Comparison of ENCODE assay signal across 12 mouse cellular contexts in genomic region chr17:87352898-87353225, GRCm38 (mm10).
DNase-seq lines count a peak whose midpoint lies in the region; ATAC-seq lines count a peak whose summit lies in the region.
"Had no signal": no experiment of that assay in that cellular context is flagged by ENCODE, and none has a peak within 500 bp of the region (broad histone marks: within the 10 kb centered on the region; RNA-seq: fewer than 3 reads in every experiment).

No protein-coding gene starts in this region.

- no peaks in the 10 kb centered on the region for H3K36me3 ChIP-seq in hindbrain, embryonic 10.5 days
- no peaks in the 10 kb centered on the region for H3K36me3 ChIP-seq in hindbrain, embryonic 12.5 days
- H3K36me3 ChIP-seq in neural tube, embryonic 15.5 days: no peaks in the 10 kb centered on the region
- H3K36me3 ChIP-seq: stomach, embryonic 15.5 days had no signal

- H3K27me3 ChIP-seq in hindbrain, embryonic 10.5 days (ENCODE audit: insufficient read depth, poor library complexity, severe bottlenecking): no peaks in the 10 kb centered on the region
- H3K27me3 ChIP-seq in hindbrain, embryonic 12.5 days: no peaks in the 10 kb centered on the region
- no peaks in the 10 kb centered on the region for H3K27me3 ChIP-seq in neural tube, embryonic 15.5 days (replicated peaks)
- H3K27me3 ChIP-seq: stomach, embryonic 15.5 days had no signal

- no peak overlapping the region for H3K9ac ChIP-seq in hindbrain, embryonic 12.5 days
- H3K9ac ChIP-seq in neural tube, embryonic 15.5 days (replicated peaks): no peak overlapping the region
- H3K9ac ChIP-seq: liver, embryonic 14.5 days; stomach, embryonic 15.5 days had no signal

- peak overlapping the region; percentile 77 for H3K27ac ChIP-seq in hindbrain, embryonic 10.5 days
- H3K27ac ChIP-seq in hindbrain, embryonic 12.5 days: no peak overlapping the region
- H3K27ac ChIP-seq in neural tube, embryonic 15.5 days (replicated peaks): no peak overlapping the region
- H3K27ac ChIP-seq: liver, embryonic 14.5 days; stomach, embryonic 15.5 days had no signal

- ATAC-seq in hindbrain, embryonic 12.5 days (ENCODE audit: low FRiP score): no peak
- no peak for ATAC-seq in neural tube, embryonic 15.5 days (ENCODE audit: low FRiP score)

- WGBS in hindbrain, embryonic 10.5 days: 9% methylated on average over 1 of the region's 1 CpGs
- 36% methylated on average over 1 of the region's 1 CpGs for WGBS in hindbrain, embryonic 12.5 days
- WGBS in neural tube, embryonic 15.5 days: 22% methylated on average over 1 of the region's 1 CpGs

- no peaks in the 10 kb centered on the region for H3K9me3 ChIP-seq in hindbrain, embryonic 10.5 days
- H3K9me3 ChIP-seq in hindbrain, embryonic 12.5 days (replicated peaks): no peaks in the 10 kb centered on the region
- no peaks in the 10 kb centered on the region for H3K9me3 ChIP-seq in neural tube, embryonic 15.5 days (replicated peaks)
- H3K9me3 ChIP-seq: stomach, embryonic 15.5 days had no signal

- DNase-seq in hindbrain, embryonic 10.5 days (ENCODE audit: low spot score): peak; percentile 53
- peak; percentile 40 for DNase-seq in neural tube, embryonic 10.5 days (ENCODE audit: extremely low spot score, low spot score)
- DNase-seq in kidney, postnatal 36 days: peak; percentile 50 to 71
- peak; percentile 82 for DNase-seq in yolk sac, embryonic 10.5 days (ENCODE audit: low spot score)
- no peak for DNase-seq in cerebellum, postnatal 25 days
- DNase-seq in gastrocnemius, postnatal 25 days: no peak
- DNase-seq: adrenal gland, adult 2 months had no signal

- H3K4me3 ChIP-seq in hindbrain, embryonic 10.5 days: 0 out of 2 replicates have a peak overlapping the region, but pooled peaks have one; percentile 13
- H3K4me3 ChIP-seq in hindbrain, embryonic 12.5 days: no peak overlapping the region
- H3K4me3 ChIP-seq in neural tube, embryonic 15.5 days (replicated peaks): no peak overlapping the region
- H3K4me3 ChIP-seq: erythroblast, embryonic 14.5 days; stomach, embryonic 15.5 days had no signal

- peaks cover 71% of the 10 kb centered on the region for H3K4me1 ChIP-seq in hindbrain, embryonic 10.5 days (replicated peaks)
- peaks cover 48% of the 10 kb centered on the region for H3K4me1 ChIP-seq in hindbrain, embryonic 12.5 days
- H3K4me1 ChIP-seq in neural tube, embryonic 15.5 days: peaks cover 28% of the 10 kb centered on the region

- H3K4me2 ChIP-seq in hindbrain, embryonic 12.5 days (replicated peaks): no peak overlapping the region
- no peak overlapping the region for H3K4me2 ChIP-seq in neural tube, embryonic 15.5 days
- H3K4me2 ChIP-seq: stomach, embryonic 15.5 days had no signal

Comparison
In these comparisons a context has a peak if more than half of its experiments do, and no peak if none do; other contexts are left out.
1. DNase-seq: peak in hindbrain, embryonic 10.5 days (single experiment), neural tube, embryonic 10.5 days (single experiment), kidney, postnatal 36 days (2 of 2) and yolk sac, embryonic 10.5 days (single experiment); none in cerebellum, postnatal 25 days (0 of 2) and gastrocnemius, postnatal 25 days (single experiment).